Mouse (Mus musculus) lung, postnatal 0 days (tissue): Measurements from ENCODE around the gene Slc7a8.

Experiments
- CTCF ChIP-seq: IDR thresholded peaks from 2 replicates; pipeline ENCODE4 v1.5.1; 2016; ENCODE audit warnings: antibody characterized with exemption, mild to moderate bottlenecking
- EP300 ChIP-seq: IDR thresholded peaks from 2 replicates; pipeline ENCODE4 v1.6.1; 2016; ENCODE audit warnings: antibody characterized with exemption, mild to moderate bottlenecking, control low read depth

GRCm38 (mm10) chr14:54715402-54715801, 66.3 kb downstream of the Slc7a8 start:
- TF ChIP-seq EP300 (no peak), CTCF (no peak)
